Mouse (Mus musculus) midbrain, embryonic 10.5 days (tissue): Measurements from ENCODE around the gene Glud1. TPM values are rescaled to one million over a fixed set of nuclear protein-coding genes. Genes with fewer than 3 reads are reported as not detected.

Experiments used
- DNase-seq: peaks from one replicate; pipeline ENCODE4 v3.0.0-alpha.2; 2017; ENCODE audit warnings: low spot score
- H3K27ac ChIP-seq: fragments of 300-500 bp; sonication (generic); replicated peaks from 2 replicates; pipeline ENCODE4 v1.5.1; 2016; ENCODE audit warnings: mild to moderate bottlenecking
- H3K27me3 ChIP-seq: fragments of 300-500 bp; sonication (generic); 2 replicates; pipeline ENCODE4 v1.6.1; 2016; ENCODE audit warnings: low read depth, mild to moderate bottlenecking; ENCODE audit not compliant: poor library complexity, severe bottlenecking
- H3K36me3 ChIP-seq: fragments of 300-500 bp; sonication (generic); 2 replicates; pipeline ENCODE4 v1.6.1; 2016; ENCODE audit warnings: mild to moderate bottlenecking, moderate library complexity
- H3K4me1 ChIP-seq: fragments of 300-500 bp; sonication (generic); 2 replicates; pipeline ENCODE4 v1.6.1; 2016
- H3K4me3 ChIP-seq: fragments of 300-500 bp; sonication (generic); 2 replicates; pipeline ENCODE4 v1.5.1; 2016; ENCODE audit warnings: mild to moderate bottlenecking, moderate library complexity
- H3K9me3 ChIP-seq: fragments of 300-500 bp; sonication (generic); replicated peaks from 2 replicates; pipeline ENCODE4 v1.6.1; 2016; ENCODE audit warnings: mild to moderate bottlenecking
- WGBS: fragments of 180-500 bp; shearing (Covaris S2); methylation state at CpG from one replicate; pipeline ENCODE4 v1.1.7; 2016; 5-methylcytosine and 5-hydroxymethylcytosine counted together
- polyA plus RNA-seq: library from polyadenylated mRNA; unstranded; fragments of >200 nt; fragmentation: Nextera tagmentation; extraction: Ambion mirVana; gene quantifications from 2 replicates; pipeline ENCODE4 v1.2.1, GENCODE M21; 2016

Gene Glud1
- 75.5 and 79.6 TPM in 2 replicates for polyA plus RNA-seq

DNA sequence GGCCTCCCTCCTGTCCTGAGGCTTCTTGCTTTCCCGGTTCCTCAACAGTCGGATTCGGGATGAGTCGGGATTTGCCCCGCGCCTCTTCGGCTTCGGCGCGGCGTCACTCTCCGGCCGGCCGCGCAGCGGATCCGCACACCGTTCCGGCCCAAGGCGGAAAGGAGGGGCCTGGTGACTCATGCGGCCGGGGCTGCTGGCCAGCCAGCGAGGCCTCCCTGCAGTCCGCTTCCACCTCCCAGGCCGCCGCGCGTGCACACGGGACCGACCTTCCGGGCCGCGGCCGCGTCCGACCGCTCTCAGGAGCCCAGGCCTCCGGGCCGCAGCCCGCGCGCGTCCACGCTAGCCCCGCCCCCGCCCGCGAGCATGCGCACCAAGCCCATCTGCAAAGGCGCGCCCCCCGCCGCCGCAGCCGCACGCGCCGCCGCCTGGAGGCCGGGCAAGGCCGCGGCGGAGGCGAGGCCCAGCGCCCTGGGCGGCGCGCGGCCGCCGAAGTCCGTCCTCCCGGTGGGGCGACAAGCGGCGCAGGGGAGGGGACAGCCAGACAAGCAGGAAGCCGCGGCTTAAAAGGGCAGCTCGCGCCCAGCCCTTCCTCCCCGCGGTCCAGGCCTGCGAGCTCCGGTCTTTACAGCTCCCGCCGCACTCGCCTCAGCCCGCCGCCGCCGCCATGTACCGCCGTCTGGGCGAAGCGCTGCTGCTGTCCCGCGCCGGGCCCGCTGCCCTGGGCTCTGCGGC lies at the start of gene Glud1, which contains the start of gene Shld2:
Gene Glud1 (plus strand): TSS at position 494 of the 732 bp plus-strand sequence.
Gene Shld2 (minus strand): TSS at position 260 of the 732 bp plus-strand sequence.
- Histone ChIP-seq H3K27me3 (no peaks in the 10 kb centered on the region), H3K9me3 (no peaks in the 10 kb centered on the region), H3K4me3 (peak within 1 kb of the TSS; percentile 95), H3K36me3 (peaks cover 4% of the 10 kb centered on the region), H3K4me1 (peaks cover 37% of the 10 kb centered on the region), H3K27ac (peak within 1 kb of the TSS; percentile 99)
- under 1% methylated on average over 98 of the region's 100 CpGs for WGBS
- peak; percentile 96 for DNase-seq

DNA sequence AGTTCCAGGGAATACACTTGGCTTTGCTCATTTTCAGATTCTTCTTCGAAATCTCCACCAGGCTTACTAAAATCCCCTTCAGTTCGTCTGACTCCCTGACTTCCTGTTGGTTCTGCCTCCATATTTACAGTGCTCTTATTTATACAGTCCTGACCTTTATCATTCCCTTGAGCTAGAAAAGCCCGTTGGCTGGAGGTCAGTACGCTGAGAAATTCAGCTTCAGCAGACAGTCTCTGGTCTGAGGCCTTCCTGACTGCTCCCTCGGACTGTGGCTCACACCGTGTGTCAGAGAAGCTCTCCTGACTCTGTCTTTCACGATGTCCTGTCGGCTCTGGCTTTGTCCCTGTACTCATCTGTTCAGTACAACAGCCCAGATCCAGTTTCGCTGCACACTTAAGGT lies 42.5 kb upstream of the Glud1 start:
- Histone ChIP-seq H3K27me3 (no peaks in the 10 kb centered on the region), H3K4me3 (no peak overlapping the region), H3K4me1 (no peaks in the 10 kb centered on the region), H3K36me3 (no peaks in the 10 kb centered on the region), H3K9me3 (no peaks in the 10 kb centered on the region), H3K27ac (no peak overlapping the region)
- DNase-seq: no peak
- 84% methylated on average over 9 of the region's 9 CpGs for WGBS

DNA sequence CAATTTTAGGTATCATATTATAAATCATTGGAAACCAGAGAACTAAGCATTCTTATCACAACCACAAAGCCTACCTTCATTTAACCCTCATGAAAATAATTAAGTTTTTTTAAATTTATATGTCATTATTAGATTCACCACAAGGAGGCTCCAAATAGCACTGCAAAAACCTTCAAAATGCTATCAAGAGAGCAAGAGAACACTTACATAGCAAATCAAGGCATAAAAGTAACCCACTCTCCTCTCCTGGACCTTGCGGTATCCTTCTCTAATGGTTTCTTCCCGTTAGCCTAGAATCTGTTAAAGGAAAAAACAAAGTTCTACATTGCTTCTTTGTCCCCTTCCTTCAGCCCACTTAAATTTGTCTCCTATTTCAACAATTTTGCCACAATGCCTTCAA lies 37.2 kb upstream of the Glud1 start:
- no peaks in the 10 kb centered on the region for H3K36me3 ChIP-seq
- H3K9me3 ChIP-seq: no peaks in the 10 kb centered on the region
- H3K27me3 ChIP-seq: no peaks in the 10 kb centered on the region
- 77% methylated on average over 2 of the region's 2 CpGs for WGBS
- no peak overlapping the region for H3K27ac ChIP-seq
- no peak for DNase-seq
- H3K4me3 ChIP-seq: no peak overlapping the region
- no peaks in the 10 kb centered on the region for H3K4me1 ChIP-seq

DNA sequence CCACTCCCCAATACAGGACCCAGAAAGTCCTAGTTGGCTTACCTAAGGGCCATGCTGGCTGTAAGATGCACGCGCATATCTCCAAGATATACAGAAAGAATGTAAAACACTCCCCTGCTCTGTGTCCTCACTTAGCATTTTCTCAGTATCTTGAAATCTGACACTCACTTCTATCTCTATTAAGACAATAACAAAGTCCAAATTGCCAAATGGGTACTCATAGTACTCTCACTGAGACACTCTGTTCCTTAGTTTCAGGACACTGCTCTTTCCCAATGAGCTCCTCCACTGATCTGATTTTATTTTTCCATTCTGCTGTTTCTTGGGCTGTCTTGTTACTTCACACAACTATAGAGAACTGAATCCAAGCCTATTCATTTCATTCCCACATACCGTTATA lies 36.4 kb upstream of the Glud1 start:
- H3K36me3 ChIP-seq: no peaks in the 10 kb centered on the region
- no peak for DNase-seq
- H3K4me3 ChIP-seq: no peak overlapping the region
- H3K27ac ChIP-seq: no peak overlapping the region
- H3K27me3 ChIP-seq: no peaks in the 10 kb centered on the region
- 97% methylated on average over 3 of the region's 3 CpGs for WGBS
- no peaks in the 10 kb centered on the region for H3K4me1 ChIP-seq
- H3K9me3 ChIP-seq: no peaks in the 10 kb centered on the region

DNA sequence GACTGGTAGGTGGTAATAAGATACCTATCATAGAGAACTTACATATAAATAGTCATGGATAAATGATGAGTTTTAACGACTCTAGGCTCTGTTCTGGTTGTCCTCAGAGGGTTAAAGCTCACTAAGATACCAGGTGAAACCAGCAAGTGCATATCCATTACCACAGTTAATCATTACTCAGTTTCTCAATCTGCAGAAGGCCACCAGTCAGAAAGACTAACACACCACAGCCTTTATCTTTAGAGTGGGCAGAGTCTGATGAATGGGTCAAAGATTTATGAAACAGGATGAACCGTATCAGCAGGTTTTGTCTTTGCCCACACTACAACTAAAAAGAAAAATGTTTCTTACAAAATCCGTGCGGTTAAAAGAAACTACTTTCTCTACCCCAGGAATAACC lies 35.3 kb upstream of the Glud1 start:
- no peaks in the 10 kb centered on the region for H3K9me3 ChIP-seq
- WGBS: 91% methylated on average over 4 of the region's 4 CpGs
- no peak overlapping the region for H3K4me3 ChIP-seq
- no peak for DNase-seq
- no peaks in the 10 kb centered on the region for H3K36me3 ChIP-seq
- H3K4me1 ChIP-seq: no peaks in the 10 kb centered on the region
- no peak overlapping the region for H3K27ac ChIP-seq
- no peaks in the 10 kb centered on the region for H3K27me3 ChIP-seq

DNA sequence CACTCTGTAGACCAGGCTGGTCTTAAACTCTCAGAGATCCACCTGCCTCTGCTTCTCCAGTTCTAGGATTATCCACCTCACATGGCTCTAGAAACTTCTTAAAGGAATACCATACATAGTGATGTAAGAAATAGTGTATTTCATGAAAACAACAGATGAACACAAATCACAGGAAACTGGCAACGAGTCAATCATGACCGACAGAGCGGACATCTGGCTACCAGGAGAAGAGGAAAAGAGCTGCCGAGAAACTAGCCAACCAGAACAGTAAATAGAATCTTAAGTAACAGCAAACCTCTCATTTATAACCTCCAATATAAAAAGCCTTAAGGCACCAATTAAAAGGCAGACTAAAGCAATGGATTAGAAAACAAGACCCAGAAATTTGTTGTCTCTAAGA lies 30.8 kb upstream of the Glud1 start:
- 83% methylated on average over 4 of the region's 4 CpGs for WGBS
- Histone ChIP-seq H3K4me3 (no peak overlapping the region), H3K9me3 (no peaks in the 10 kb centered on the region), H3K27ac (no peak overlapping the region), H3K36me3 (no peaks in the 10 kb centered on the region), H3K27me3 (no peaks in the 10 kb centered on the region), H3K4me1 (no peaks in the 10 kb centered on the region)
- no peak for DNase-seq

- 82% methylated on average over 2 of the region's 2 CpGs for WGBS
- no peaks in the 10 kb centered on the region for H3K36me3 ChIP-seq
- H3K4me3 ChIP-seq: no peak overlapping the region
- no peak for DNase-seq
- H3K27ac ChIP-seq: no peak overlapping the region
- H3K27me3 ChIP-seq: no peaks in the 10 kb centered on the region
- no peaks in the 10 kb centered on the region for H3K9me3 ChIP-seq
- no peaks in the 10 kb centered on the region for H3K4me1 ChIP-seq
These were observed 29.7 kb upstream of the Glud1 start for GRCm38 (mm10) chr14:34280798-34281197.

- Histone ChIP-seq H3K9me3 (no peaks in the 10 kb centered on the region), H3K36me3 (no peaks in the 10 kb centered on the region), H3K27ac (no peak overlapping the region), H3K4me1 (no peaks in the 10 kb centered on the region), H3K4me3 (no peak overlapping the region), H3K27me3 (no peaks in the 10 kb centered on the region)
- DNase-seq: no peak
- 95% methylated on average over 5 of the region's 5 CpGs for whole genome bisulfite sequencing
These were observed 28.7 kb upstream of the Glud1 start for GRCm38 (mm10) chr14:34281736-34282269.

GRCm38 (mm10) chr14:34288396-34288795 lies 22.1 kb upstream of the Glud1 start:
- no peaks in the 10 kb centered on the region for H3K36me3 ChIP-seq
- H3K27me3 ChIP-seq: no peaks in the 10 kb centered on the region
- no peak overlapping the region for H3K27ac ChIP-seq
- no peaks in the 10 kb centered on the region for H3K9me3 ChIP-seq
- no peaks in the 10 kb centered on the region for H3K4me1 ChIP-seq
- no peak for DNase-seq
- WGBS: 88% methylated on average over 2 of the region's 2 CpGs
- H3K4me3 ChIP-seq: no peak overlapping the region

DNA sequence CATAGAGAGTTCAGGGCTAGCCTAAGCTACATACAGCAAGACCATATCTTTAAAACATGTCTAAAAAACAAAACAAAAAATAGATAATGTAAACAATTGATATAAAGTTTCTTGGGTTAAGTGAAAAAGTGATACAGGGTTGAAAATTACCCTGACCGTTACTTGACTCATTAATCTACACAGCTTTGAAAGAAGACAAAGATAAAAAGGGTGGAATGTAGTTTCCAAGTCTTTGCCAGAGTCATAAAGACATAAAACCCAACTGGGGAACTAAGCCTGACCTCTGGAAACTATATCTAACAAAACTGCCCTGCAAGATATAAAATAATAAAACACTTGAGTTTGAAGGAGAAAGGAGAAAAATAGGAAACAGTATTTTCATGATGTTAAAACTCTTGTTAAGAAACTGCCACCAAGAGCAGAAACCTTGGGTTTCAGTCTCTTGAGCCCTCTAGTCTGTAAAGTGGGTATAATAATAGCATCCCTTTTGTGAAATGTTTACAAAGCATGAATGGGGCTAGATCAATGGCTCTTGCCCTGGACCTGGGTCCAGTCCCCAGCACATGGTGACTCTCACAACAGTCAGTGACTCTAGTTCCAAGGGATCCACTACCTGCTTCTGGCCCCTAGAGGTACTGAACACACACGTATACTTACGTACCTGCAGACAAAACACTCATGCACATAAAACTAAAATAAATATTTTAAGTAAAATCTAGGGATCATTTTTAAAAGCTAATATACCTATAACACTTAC lies 21.1 kb upstream of the Glud1 start:
- DNase-seq: no peak
- 94% methylated on average over 3 of the region's 3 CpGs for WGBS
- Histone ChIP-seq H3K4me3 (no peak overlapping the region), H3K4me1 (no peaks in the 10 kb centered on the region), H3K9me3 (no peaks in the 10 kb centered on the region), H3K27ac (no peak overlapping the region), H3K27me3 (no peaks in the 10 kb centered on the region), H3K36me3 (no peaks in the 10 kb centered on the region)

GRCm38 (mm10) chr14:34290229-34290628 lies 20.3 kb upstream of the Glud1 start:
- WGBS: 68% methylated on average over 1 of the region's 1 CpGs

GRCm38 (mm10) chr14:34293641-34294040 lies 16.9 kb upstream of the Glud1 start:
- Histone ChIP-seq H3K4me3 (no peak overlapping the region), H3K27ac (no peak overlapping the region), H3K9me3 (no peaks in the 10 kb centered on the region), H3K36me3 (no peaks in the 10 kb centered on the region), H3K4me1 (0 out of 2 replicates have a peak, but pooled peaks cover 2% of the 10 kb centered on the region), H3K27me3 (no peaks in the 10 kb centered on the region)
- DNase-seq: no peak
- WGBS: 90% methylated on average over 3 of the region's 3 CpGs

More at GRCm38 (mm10) chr14:34290229-34290628, 20.3 kb upstream of the Glud1 start:
- Histone ChIP-seq H3K27ac (no peak overlapping the region), H3K4me3 (no peak overlapping the region), H3K9me3 (no peaks in the 10 kb centered on the region), H3K27me3 (no peaks in the 10 kb centered on the region), H3K36me3 (no peaks in the 10 kb centered on the region), H3K4me1 (no peaks in the 10 kb centered on the region)
- DNase-seq: no peak

DNA sequence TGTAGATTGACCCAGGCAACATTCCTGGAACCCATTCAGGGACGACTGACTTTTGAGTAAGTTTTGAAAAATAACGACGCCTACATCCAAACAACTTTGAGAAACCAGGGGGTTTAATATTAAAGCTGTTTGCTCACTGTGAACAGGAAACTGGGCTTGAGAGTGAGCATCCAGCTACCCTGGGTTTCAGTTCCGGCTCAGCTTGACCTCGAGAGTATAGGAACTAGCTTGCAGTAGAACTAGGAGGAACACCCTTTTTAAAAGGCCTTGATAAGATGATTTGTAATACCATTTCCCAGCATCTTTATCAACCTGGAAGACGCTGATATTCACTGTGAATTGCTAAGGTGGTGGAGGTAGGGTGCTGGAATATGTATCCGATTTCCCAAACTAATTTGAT lies 14.2 kb upstream of the Glud1 start:
- Histone ChIP-seq H3K9me3 (no peaks in the 10 kb centered on the region), H3K4me3 (no peak overlapping the region), H3K36me3 (no peaks in the 10 kb centered on the region), H3K27me3 (no peaks in the 10 kb centered on the region), H3K27ac (no peak overlapping the region), H3K4me1 (0 out of 2 replicates have a peak, but pooled peaks cover 2% of the 10 kb centered on the region)
- 91% methylated on average over 7 of the region's 7 CpGs for WGBS
- DNase-seq: no peak
